Mouse (Mus musculus) urinary bladder, postnatal 25 days (tissue): ENCODE measurements around the gene Rassf5.

Experiments
- DNase-seq: peaks from one replicate; pipeline ENCODE4 v3.0.0; 2022; ENCODE audit warnings: low spot score

The Rassf5 gene

DNA sequence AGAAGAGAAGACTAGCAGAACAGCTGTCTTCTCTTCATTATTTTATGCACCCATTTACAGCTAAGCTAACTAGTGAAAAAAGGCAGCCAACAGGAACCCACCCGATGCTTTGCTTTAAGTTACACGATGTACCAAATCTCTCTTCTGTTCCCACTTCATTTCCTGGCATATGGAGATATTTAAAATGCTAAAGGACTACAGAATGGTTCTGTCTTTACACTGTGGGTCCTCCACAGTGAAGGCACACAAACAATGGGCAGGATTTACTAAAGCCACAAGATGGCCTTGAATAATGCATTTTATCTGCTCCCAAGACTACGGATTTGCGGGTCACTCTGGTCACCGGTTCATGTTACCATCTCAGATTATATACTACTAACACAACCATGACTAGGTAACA lies 107.9 kb downstream of the Rassf5 start:
- no peak for DNase-seq

DNA sequence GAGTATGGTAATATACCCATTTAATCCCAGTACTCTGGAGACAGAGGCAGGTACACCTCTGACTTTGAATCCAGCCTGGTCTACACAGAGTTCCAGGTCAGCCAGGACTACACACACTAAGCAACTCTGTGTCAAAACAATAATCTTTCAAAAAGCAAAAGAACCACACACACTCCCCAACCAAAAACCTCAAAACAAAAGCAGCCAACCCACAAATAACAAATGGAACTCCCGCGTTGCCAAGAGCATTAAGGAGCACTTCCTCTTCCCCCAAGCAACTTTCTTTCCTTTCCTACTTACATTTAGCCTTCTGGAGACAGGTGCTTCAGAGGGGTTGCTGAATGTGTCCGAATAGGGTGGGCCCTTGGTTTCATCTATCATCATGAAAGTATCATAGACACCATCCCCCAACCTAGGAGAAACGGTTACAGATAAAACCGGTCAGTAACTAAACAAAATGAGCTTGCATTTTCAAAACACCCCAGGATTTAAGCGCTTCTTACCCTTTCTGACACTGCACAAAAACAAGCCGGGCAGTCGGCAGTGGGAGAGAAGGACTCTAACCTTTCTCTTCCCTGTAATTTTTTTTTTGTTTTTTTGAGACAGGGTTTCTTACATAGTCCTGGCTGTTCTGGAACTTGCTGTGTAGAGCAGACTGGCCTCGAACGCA lies 109.0 kb downstream of the Rassf5 start:
- DNase-seq: no peak

DNA sequence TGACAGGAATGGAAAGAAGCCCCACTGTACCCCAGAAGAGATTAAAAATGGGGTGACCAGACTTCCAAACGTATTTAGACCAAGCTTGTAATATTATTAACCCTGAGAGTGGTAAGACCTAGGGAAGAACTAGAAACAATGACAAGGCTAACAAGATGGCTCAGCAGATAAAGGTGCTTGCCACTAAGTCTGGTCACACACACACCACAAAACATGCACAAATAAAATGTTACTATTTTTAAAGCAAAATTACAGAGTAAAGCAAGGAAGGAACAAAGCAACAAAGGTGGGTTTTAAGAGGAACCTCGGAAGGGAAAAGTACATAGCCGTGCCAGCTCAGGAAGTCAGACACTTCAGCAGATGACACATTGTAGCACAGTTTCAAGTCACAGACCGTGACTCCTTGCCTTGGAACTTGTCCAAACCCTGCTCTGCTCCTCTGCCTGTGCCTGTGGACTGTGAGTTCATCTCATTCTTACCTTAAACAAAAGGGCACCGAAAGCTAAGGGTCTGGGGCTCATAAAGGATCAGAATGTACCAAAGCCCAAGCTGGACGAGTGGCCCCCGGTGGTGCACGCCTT lies 110.0 kb downstream of the Rassf5 start:
- DNase-seq: no peak

DNA sequence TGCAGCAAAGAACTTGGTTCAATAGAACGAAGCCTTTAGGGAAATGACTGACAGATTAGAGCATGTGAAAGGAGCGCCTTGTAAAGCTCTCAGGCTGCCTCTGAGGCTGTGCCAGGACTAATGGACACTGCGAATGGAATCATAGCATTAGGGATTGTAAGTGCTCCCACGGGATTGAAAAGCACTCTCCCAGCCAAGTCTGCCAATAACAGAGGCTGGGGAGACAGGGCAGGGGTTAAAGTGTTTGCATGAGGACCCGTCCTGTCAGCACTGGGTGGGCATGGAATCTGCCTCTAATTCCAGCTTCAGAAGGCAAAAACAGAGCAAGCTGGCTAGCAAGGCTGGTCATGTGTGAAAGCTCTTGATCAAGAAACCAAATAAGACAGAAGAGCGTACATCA lies 110.8 kb downstream of the Rassf5 start:
- DNase-seq: no peak
